32 mouse cellular contexts compared by ENCODE assay signal in the genomic region with DNA sequence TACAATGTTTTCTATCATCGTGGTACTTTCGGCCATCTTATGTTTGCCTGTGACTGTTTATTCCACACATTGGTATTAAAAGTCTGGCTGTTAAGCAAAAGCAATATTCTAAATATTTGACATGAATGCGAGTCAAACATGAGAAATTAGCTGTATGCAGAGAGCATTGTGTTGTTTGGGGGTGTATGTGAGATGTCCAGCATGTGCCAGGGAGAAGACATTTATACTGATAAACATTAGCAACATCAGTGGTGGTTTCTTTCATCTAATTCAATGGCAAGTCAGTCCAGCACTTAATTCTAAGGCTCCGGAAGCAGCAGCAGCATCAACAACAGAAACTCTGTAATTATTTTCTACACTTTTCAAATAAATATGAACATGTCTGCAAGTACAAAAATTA.
"Had no signal": no experiment of that assay in that cellular context is flagged by ENCODE, and none has a peak within 500 bp of the region (broad histone marks: within the 10 kb centered on the region; RNA-seq: fewer than 3 reads in every experiment).

No protein-coding gene starts in this region.

- H3K4me1 ChIP-seq: limb, embryonic 10.5 days; limb, embryonic 12.5 days; limb, embryonic 13.5 days; limb, embryonic 15.5 days; liver, embryonic 12.5 days; liver, embryonic 13.5 days; liver, embryonic 15.5 days; megakaryocyte, embryonic 14.5 days; midbrain, embryonic 10.5 days had no signal

- DNase-seq: left cerebral cortex, postnatal 4 days; liver; liver, embryonic 13.5 days; liver, postnatal 0 days; lung, adult 18-20 months; lung, adult 2 months; lung, postnatal 10 days; lung, postnatal 14 days; lung, postnatal 36 days; lung, postnatal 4 days; midbrain, embryonic 14.5 days had no signal

- H3K9me3 ChIP-seq: limb, embryonic 10.5 days; limb, embryonic 12.5 days; limb, embryonic 13.5 days; limb, embryonic 15.5 days; liver, embryonic 12.5 days; liver, embryonic 13.5 days; liver, embryonic 15.5 days; lung, embryonic 15.5 days; megakaryocyte, embryonic 14.5 days; midbrain, embryonic 12.5 days; midbrain, embryonic 13.5 days; midbrain, embryonic 15.5 days; neural tube, embryonic 12.5 days had no signal

- H3K36me3 ChIP-seq: limb, embryonic 10.5 days; limb, embryonic 12.5 days; limb, embryonic 13.5 days; limb, embryonic 15.5 days; liver, embryonic 12.5 days; liver, embryonic 13.5 days; liver, embryonic 15.5 days; lung, embryonic 15.5 days; midbrain, embryonic 10.5 days; midbrain, embryonic 12.5 days; midbrain, embryonic 13.5 days; midbrain, embryonic 15.5 days; neural tube, embryonic 12.5 days had no signal

- H3K27ac ChIP-seq: left cerebral cortex, adult 2 months; limb, embryonic 10.5 days; limb, embryonic 12.5 days; limb, embryonic 13.5 days; limb, embryonic 15.5 days; liver, embryonic 12.5 days; liver, embryonic 13.5 days; liver, embryonic 14.5 days; liver, embryonic 15.5 days; lung, embryonic 15.5 days; macrophage; midbrain, embryonic 10.5 days; midbrain, embryonic 12.5 days; midbrain, embryonic 13.5 days; midbrain, embryonic 15.5 days; neural tube, embryonic 12.5 days had no signal

- H3K27me3 ChIP-seq: limb, embryonic 12.5 days; limb, embryonic 13.5 days; limb, embryonic 15.5 days; liver, embryonic 12.5 days; liver, embryonic 13.5 days; liver, embryonic 15.5 days; lung, embryonic 15.5 days; megakaryocyte, embryonic 14.5 days; midbrain, embryonic 12.5 days; midbrain, embryonic 13.5 days; midbrain, embryonic 15.5 days; neural tube, embryonic 12.5 days had no signal

- H3K4me2 ChIP-seq: limb, embryonic 12.5 days; limb, embryonic 13.5 days; limb, embryonic 15.5 days; liver, embryonic 11.5 days; liver, embryonic 12.5 days; liver, embryonic 13.5 days; liver, embryonic 15.5 days; lung, embryonic 15.5 days; midbrain, embryonic 11.5 days; midbrain, embryonic 12.5 days; midbrain, embryonic 13.5 days; midbrain, embryonic 15.5 days; neural tube, embryonic 12.5 days had no signal

- ATAC-seq: liver, embryonic 12.5 days; liver, postnatal 0 days; lung, postnatal 0 days; midbrain, embryonic 13.5 days; midbrain, embryonic 15.5 days; midbrain, embryonic 16.5 days had no signal

- H3K4me3 ChIP-seq: left cerebral cortex, adult 2 months; limb, embryonic 10.5 days; limb, embryonic 12.5 days; limb, embryonic 13.5 days; limb, embryonic 15.5 days; liver, embryonic 12.5 days; liver, embryonic 13.5 days; liver, embryonic 15.5 days; lung, embryonic 15.5 days; megakaryocyte, embryonic 14.5 days; midbrain, embryonic 10.5 days; midbrain, embryonic 12.5 days; midbrain, embryonic 13.5 days; midbrain, embryonic 15.5 days; myocyte; neural tube, embryonic 12.5 days had no signal

- H3K9ac ChIP-seq: limb, embryonic 12.5 days; limb, embryonic 13.5 days; limb, embryonic 15.5 days; liver, embryonic 12.5 days; liver, embryonic 13.5 days; liver, embryonic 14.5 days; liver, embryonic 15.5 days; liver, postnatal 0 days; lung, embryonic 15.5 days; midbrain, embryonic 12.5 days; midbrain, embryonic 13.5 days; midbrain, embryonic 15.5 days; neural tube, embryonic 12.5 days had no signal
